Mouse (Mus musculus): ENCODE measurements around the gene Gm17657. TPM values are rescaled to one million over a fixed set of nuclear protein-coding genes. Genes with fewer than 3 reads are reported as not detected.

Gene Gm17657
- total and polyA plus RNA-seq, 2 experiments from 2014 or later, result not detected

DNA sequence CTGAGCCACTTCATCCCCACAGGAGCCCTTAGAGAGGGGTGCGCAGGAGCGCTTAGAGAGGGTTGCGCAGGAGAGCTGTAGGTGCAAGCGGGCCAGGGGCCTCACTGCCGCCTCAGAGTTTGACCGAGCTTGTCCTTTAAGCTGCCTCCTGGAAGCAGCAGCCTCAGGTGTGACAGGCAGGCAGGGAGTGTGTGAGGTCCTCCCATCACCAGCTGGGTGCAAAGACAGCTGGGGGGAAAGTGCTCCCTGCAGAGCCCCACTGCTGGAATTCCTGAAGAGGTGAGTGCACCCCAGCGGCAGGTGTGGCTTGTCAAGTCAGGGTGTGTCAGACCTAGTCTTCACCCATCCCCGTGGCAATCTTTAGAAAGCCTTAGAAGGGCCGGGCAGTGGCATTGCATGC lies 37.5 kb upstream of the Gm17657 start:
- WGBS, result 88% methylated on average over 9 of the region's 9 CpGs
- H3K27ac ChIP-seq (ENCODE audit: low read depth, low read length), result no peak overlapping the region
- ATAC-seq (ENCODE audit: low FRiP score) (no peak), DNase-seq (ENCODE audit: low spot score) (no peak)
- H3K9ac ChIP-seq (replicated peaks; ENCODE audit: low read length, poor library complexity, severe bottlenecking), result no peak overlapping the region
- peaks cover 29% of the 10 kb centered on the region for H3K36me3 ChIP-seq (ENCODE audit: insufficient read depth, low read length)
- no peak for TF ChIP-seq CTCF (IDR thresholded peaks at IDR 0.05)
- H3K4me1 ChIP-seq (ENCODE audit: insufficient read depth, low read length), result 0 out of 2 replicates have a peak, but pooled peaks cover 2% of the 10 kb centered on the region
- H3K27me3 ChIP-seq (ENCODE audit: insufficient read depth, low read length), result no peaks in the 10 kb centered on the region
- no peaks in the 10 kb centered on the region for H3K9me3 ChIP-seq (ENCODE audit: low read length)
- no peak overlapping the region for H3K4me2 ChIP-seq (ENCODE audit: low read depth, low read length, poor library complexity, severe bottlenecking)
- H3K4me3 ChIP-seq (ENCODE audit: low read depth, low read length), result no peak overlapping the region

DNA sequence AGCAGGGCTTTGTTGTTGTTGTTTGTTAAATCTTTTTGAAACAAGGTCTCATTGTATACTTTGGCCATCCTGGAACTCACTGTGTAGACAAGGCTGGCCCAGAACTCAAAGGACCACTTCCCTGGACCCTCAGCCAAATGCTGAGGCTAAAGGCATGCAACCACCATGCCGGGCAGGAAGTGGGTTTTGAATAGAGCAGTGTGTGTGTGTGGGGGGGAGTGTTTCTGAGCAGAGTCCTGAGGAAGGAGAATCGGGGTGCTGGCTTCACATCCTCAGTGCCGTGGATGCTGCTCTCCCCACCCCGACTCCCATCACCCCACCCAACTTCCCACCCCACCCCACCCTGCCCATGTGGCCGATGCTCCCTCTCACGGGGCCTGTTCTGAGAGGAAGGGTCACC lies 36.0 kb upstream of the Gm17657 start:
- ATAC-seq (ENCODE audit: low FRiP score) (no peak), DNase-seq (ENCODE audit: low spot score) (no peak)
- Histone ChIP-seq H3K4me3 (ENCODE audit: low read depth, low read length) (no peak overlapping the region), H3K9ac (replicated peaks; ENCODE audit: low read length, poor library complexity, severe bottlenecking) (no peak overlapping the region), H3K36me3 (ENCODE audit: insufficient read depth, low read length) (peaks cover 35% of the 10 kb centered on the region), H3K4me2 (ENCODE audit: low read depth, low read length, poor library complexity, severe bottlenecking) (no peak overlapping the region), H3K27ac (ENCODE audit: low read depth, low read length) (no peak overlapping the region), H3K4me1 (ENCODE audit: insufficient read depth, low read length) (0 out of 2 replicates have a peak, but pooled peaks cover 2% of the 10 kb centered on the region), H3K9me3 (ENCODE audit: low read length) (no peaks in the 10 kb centered on the region), H3K27me3 (ENCODE audit: insufficient read depth, low read length) (no peaks in the 10 kb centered on the region)
- WGBS, result 93% methylated on average over 6 of the region's 6 CpGs
- no peak for TF ChIP-seq CTCF (IDR thresholded peaks at IDR 0.05)

DNA sequence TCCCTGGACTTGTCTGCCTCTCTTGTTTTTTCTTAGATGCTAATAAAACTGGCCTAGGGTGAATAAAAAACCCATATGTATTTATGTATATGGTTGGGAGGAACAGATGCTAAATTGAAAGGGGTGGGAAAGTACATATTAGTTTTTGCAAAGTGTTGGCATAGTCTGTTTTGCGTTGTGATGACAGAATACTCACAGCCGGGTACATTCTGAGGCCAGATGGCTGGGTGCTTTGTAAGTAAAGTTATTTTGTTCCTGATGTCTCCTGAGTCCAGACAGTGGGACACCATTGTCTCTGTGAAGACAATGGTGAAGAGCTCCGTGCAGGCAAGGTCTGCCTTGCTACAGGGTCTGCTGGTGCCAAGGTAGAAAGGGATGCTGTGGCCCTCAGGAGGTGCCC lies 35.3 kb upstream of the Gm17657 start:
- Histone ChIP-seq H3K4me1 (ENCODE audit: insufficient read depth, low read length) (0 out of 2 replicates have a peak, but pooled peaks cover 2% of the 10 kb centered on the region), H3K27ac (ENCODE audit: low read depth, low read length) (no peak overlapping the region), H3K9me3 (ENCODE audit: low read length) (no peaks in the 10 kb centered on the region), H3K4me2 (ENCODE audit: low read depth, low read length, poor library complexity, severe bottlenecking) (no peak overlapping the region), H3K27me3 (ENCODE audit: insufficient read depth, low read length) (no peaks in the 10 kb centered on the region), H3K9ac (replicated peaks; ENCODE audit: low read length, poor library complexity, severe bottlenecking) (no peak overlapping the region), H3K4me3 (ENCODE audit: low read depth, low read length) (no peak overlapping the region), H3K36me3 (ENCODE audit: insufficient read depth, low read length) (peaks cover 37% of the 10 kb centered on the region)
- 64% methylated on average over 3 of the region's 3 CpGs for WGBS
- no peak for ATAC-seq (ENCODE audit: low FRiP score)
- DNase-seq (ENCODE audit: low spot score), result no peak
- TF ChIP-seq CTCF (IDR thresholded peaks at IDR 0.05), result no peak

DNA sequence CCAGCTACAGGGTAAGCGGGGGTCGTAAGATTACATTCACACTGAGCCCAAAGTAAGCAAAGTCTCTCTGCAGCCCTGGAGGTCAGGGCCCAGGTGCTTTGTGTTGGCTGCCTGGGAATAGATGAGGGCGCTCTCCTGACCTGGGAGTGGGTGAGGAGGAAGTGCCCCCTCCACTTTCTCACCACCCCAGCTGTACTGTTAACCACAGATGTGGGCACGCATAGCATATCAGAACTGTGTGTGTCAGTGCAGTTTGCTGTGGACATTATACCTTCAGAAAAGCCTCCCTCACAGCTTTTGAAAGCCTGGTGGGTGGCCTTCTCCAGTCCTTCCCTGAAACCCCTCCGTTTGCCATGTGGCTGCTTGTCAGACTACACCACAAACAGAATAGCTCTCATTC lies 34.9 kb upstream of the Gm17657 start:
- no peak overlapping the region for H3K27ac ChIP-seq (ENCODE audit: low read depth, low read length)
- H3K9ac ChIP-seq (replicated peaks; ENCODE audit: low read length, poor library complexity, severe bottlenecking), result no peak overlapping the region
- no peaks in the 10 kb centered on the region for H3K27me3 ChIP-seq (ENCODE audit: insufficient read depth, low read length)
- H3K4me3 ChIP-seq (ENCODE audit: low read depth, low read length), result no peak overlapping the region
- peaks cover 41% of the 10 kb centered on the region for H3K36me3 ChIP-seq (ENCODE audit: insufficient read depth, low read length)
- H3K4me1 ChIP-seq (ENCODE audit: insufficient read depth, low read length), result 0 out of 2 replicates have a peak, but pooled peaks cover 2% of the 10 kb centered on the region
- TF ChIP-seq CTCF (IDR thresholded peaks at IDR 0.05), result no peak
- 81% methylated on average over 5 of the region's 5 CpGs for WGBS
- no peak overlapping the region for H3K4me2 ChIP-seq (ENCODE audit: low read depth, low read length, poor library complexity, severe bottlenecking)
- DNase-seq (ENCODE audit: low spot score) (no peak), ATAC-seq (ENCODE audit: low FRiP score) (no peak)
- no peaks in the 10 kb centered on the region for H3K9me3 ChIP-seq (ENCODE audit: low read length)

DNA sequence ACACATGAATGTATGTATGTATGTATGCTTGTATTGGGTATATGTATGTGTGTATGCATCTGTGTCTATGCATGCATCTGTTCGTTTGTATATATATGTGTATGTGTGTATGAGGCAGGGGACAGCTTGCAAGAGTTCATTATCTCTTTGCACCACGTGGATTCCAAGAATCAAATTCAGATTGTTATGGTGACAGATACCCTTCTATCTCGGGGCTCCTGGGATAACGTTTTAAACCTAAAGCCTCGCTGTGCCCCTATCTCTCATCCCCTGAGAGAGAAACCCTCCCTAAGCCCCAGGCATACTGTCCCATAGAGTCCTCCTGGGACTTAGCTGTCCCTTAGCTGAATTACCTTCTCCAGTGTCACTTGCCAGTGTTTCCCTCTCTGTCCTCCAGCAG lies 34.1 kb upstream of the Gm17657 start:
- no peak overlapping the region for H3K4me2 ChIP-seq (ENCODE audit: low read depth, low read length, poor library complexity, severe bottlenecking)
- H3K4me1 ChIP-seq (ENCODE audit: insufficient read depth, low read length), result no peaks in the 10 kb centered on the region
- H3K4me3 ChIP-seq (ENCODE audit: low read depth, low read length), result no peak overlapping the region
- no peak for TF ChIP-seq CTCF (IDR thresholded peaks at IDR 0.05)
- DNase-seq (ENCODE audit: low spot score), result no peak
- no peak for ATAC-seq (ENCODE audit: low FRiP score)
- H3K27me3 ChIP-seq (ENCODE audit: insufficient read depth, low read length), result no peaks in the 10 kb centered on the region
- H3K27ac ChIP-seq (ENCODE audit: low read depth, low read length), result no peak overlapping the region
- WGBS, result 87% methylated on average over 5 of the region's 5 CpGs
- peaks cover 45% of the 10 kb centered on the region for H3K36me3 ChIP-seq (ENCODE audit: insufficient read depth, low read length)
- H3K9ac ChIP-seq (replicated peaks; ENCODE audit: low read length, poor library complexity, severe bottlenecking), result no peak overlapping the region
- H3K9me3 ChIP-seq (ENCODE audit: low read length), result no peaks in the 10 kb centered on the region

DNA sequence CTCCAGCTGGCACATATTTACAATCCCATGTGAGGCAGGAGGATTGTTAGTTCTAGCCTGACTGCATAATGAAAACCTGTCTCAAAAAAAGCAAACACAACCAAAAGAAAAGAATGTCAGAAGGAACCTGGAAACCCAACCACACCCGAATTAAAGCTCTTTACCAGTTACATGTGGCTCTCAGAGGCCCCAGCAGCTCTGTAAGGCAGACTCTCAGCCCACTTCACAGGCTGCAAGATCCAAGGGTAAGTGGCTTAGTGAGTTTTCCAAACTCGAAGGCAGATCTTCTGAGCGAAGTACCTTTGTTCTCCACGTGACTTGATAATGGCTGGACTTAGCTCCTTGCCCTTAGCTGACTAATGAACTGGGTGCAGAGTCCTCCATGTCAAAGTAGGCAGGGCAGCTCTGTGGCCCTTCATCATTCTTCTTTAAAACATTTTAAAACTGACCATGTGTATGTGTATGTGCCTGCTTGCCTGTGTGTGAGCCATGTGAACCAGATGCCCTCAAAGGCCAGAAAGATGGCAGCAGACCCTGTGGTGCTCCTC lies 30.2 kb upstream of the Gm17657 start:
- TF ChIP-seq CTCF (IDR thresholded peaks at IDR 0.05), result no peak

More for the DNA sequence above, 30.2 kb upstream of the Gm17657 start:
- Histone ChIP-seq H3K27ac (ENCODE audit: low read depth, low read length) (no peak overlapping the region), H3K36me3 (ENCODE audit: insufficient read depth, low read length) (peaks cover 61% of the 10 kb centered on the region), H3K4me3 (ENCODE audit: low read depth, low read length) (no peak overlapping the region), H3K9me3 (ENCODE audit: low read length) (no peaks in the 10 kb centered on the region), H3K4me1 (ENCODE audit: insufficient read depth, low read length) (no peaks in the 10 kb centered on the region), H3K27me3 (ENCODE audit: insufficient read depth, low read length) (no peaks in the 10 kb centered on the region), H3K4me2 (ENCODE audit: low read depth, low read length, poor library complexity, severe bottlenecking) (no peak overlapping the region), H3K9ac (replicated peaks; ENCODE audit: low read length, poor library complexity, severe bottlenecking) (no peak overlapping the region)
- 89% methylated on average over 4 of the region's 4 CpGs for WGBS
- DNase-seq (ENCODE audit: low spot score) (no peak), ATAC-seq (ENCODE audit: low FRiP score) (no peak)

Data from midbrain, postnatal 0 days (tissue).